Mouse (Mus musculus): ENCODE measurements around the gene Fndc3b.

The Fndc3b gene

GRCm38 (mm10) chr3:27621176-27621575, 89.9 kb downstream of the Fndc3b start:
- no peak for DNase-seq (ENCODE audit: low read depth)

- no peak for DNase-seq (ENCODE audit: low read depth)
Measured at GRCm38 (mm10) chr3:27617733-27618132, 93.4 kb downstream of the Fndc3b start.

GRCm38 (mm10) chr3:27617237-27617499, 93.9 kb downstream of the Fndc3b start:
- DNase-seq (ENCODE audit: low read depth): peak; percentile 25

GRCm38 (mm10) chr3:27616421-27617236, 94.5 kb downstream of the Fndc3b start:
- no peak for DNase-seq (ENCODE audit: low read depth)

- no peak for DNase-seq (ENCODE audit: low read depth)
Measured at GRCm38 (mm10) chr3:27615479-27615878, 95.6 kb downstream of the Fndc3b start.

- DNase-seq (ENCODE audit: low read depth): no peak
Measured at GRCm38 (mm10) chr3:27613828-27614227, 97.3 kb downstream of the Fndc3b start.

- DNase-seq (ENCODE audit: low read depth): no peak
Measured at GRCm38 (mm10) chr3:27613011-27613410, 98.1 kb downstream of the Fndc3b start.

GRCm38 (mm10) chr3:27611986-27612385, 99.1 kb downstream of the Fndc3b start:
- DNase-seq (ENCODE audit: low read depth): no peak

- DNase-seq (ENCODE audit: low read depth): no peak
Measured at GRCm38 (mm10) chr3:27610547-27610946, 100.6 kb downstream of the Fndc3b start.

GRCm38 (mm10) chr3:27610089-27610488, 101.0 kb downstream of the Fndc3b start:
- DNase-seq (ENCODE audit: low read depth): no peak

- DNase-seq (ENCODE audit: low read depth): peak; percentile 77
Measured at GRCm38 (mm10) chr3:27607796-27608151, 103.3 kb downstream of the Fndc3b start.

- DNase-seq (ENCODE audit: low read depth): peak; percentile 77
Measured at GRCm38 (mm10) chr3:27607081-27607795, 103.9 kb downstream of the Fndc3b start.

- DNase-seq (ENCODE audit: low read depth): no peak
Measured at GRCm38 (mm10) chr3:27606626-27607025, 104.5 kb downstream of the Fndc3b start.

- DNase-seq (ENCODE audit: low read depth): no peak
Measured at GRCm38 (mm10) chr3:27605613-27606012, 105.5 kb downstream of the Fndc3b start.

- DNase-seq (ENCODE audit: low read depth): no peak
Measured at GRCm38 (mm10) chr3:27605081-27605480, 106.0 kb downstream of the Fndc3b start.

GRCm38 (mm10) chr3:27604629-27605028, 106.5 kb downstream of the Fndc3b start:
- no peak for DNase-seq (ENCODE audit: low read depth)

- peak; percentile 34 for DNase-seq (ENCODE audit: low read depth)
Measured at GRCm38 (mm10) chr3:27603905-27604620, 107.0 kb downstream of the Fndc3b start.

GRCm38 (mm10) chr3:27600645-27601044, 110.5 kb downstream of the Fndc3b start:
- no peak for DNase-seq (ENCODE audit: low read depth)

GRCm38 (mm10) chr3:27600197-27600596, 110.9 kb downstream of the Fndc3b start:
- DNase-seq (ENCODE audit: low read depth): no peak

- DNase-seq (ENCODE audit: low read depth): peak; percentile 65
Measured at GRCm38 (mm10) chr3:27598437-27599382, 112.4 kb downstream of the Fndc3b start.

- no peak for DNase-seq (ENCODE audit: low read depth)
Measured at GRCm38 (mm10) chr3:27593485-27594138, 117.5 kb downstream of the Fndc3b start.
